Comparison of ENCODE assay signal across 26 mouse cellular contexts in the genomic region with DNA sequence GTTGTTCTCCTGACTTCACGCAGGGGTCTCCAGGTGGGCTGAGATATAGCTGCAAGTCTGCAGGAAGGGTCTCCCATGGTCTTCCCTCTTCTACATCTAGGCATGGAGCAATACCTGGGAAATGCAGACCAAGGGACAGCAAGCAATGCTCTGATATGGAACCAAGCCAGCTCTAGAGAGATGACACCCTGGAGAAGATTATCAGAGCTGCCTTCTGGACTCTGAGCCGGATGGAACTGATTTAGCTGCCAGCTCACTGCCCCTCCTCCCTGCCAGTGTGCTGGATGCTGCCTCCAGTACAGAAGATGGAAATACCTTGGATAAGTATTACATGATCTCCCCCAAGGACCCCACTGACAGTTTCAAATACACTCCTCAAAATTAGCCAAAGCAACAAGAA. TPM values are rescaled to one million over a fixed set of nuclear protein-coding genes. Genes with fewer than 3 reads are reported as not detected.
DNase-seq lines count a peak whose midpoint lies in the region; ATAC-seq and TF ChIP-seq lines count a peak whose summit lies in the region.
"Had no signal": no experiment of that assay in that cellular context is flagged by ENCODE, and none has a peak within 500 bp of the region (broad histone marks: within the 10 kb centered on the region; RNA-seq: fewer than 3 reads in every experiment).

No protein-coding gene starts in this region.

- no peak overlapping the region for H3K9ac ChIP-seq in hindbrain, postnatal 0 days (replicated peaks; ENCODE audit: low read length)
- no peak overlapping the region for H3K9ac ChIP-seq in hindbrain, embryonic 16.5 days (ENCODE audit: low read depth, low read length)
- H3K9ac ChIP-seq: embryonic facial prominence, embryonic 13.5 days; forebrain, embryonic 12.5 days; heart, embryonic 15.5 days; hindbrain, embryonic 13.5 days had no signal

- H3K27me3 ChIP-seq in hindbrain, postnatal 0 days (ENCODE audit: insufficient read depth, low read length), result no peaks in the 10 kb centered on the region
- no peaks in the 10 kb centered on the region; the same call in 1 of the 2 replicates for H3K27me3 ChIP-seq in hindbrain, embryonic 16.5 days (replicated peaks; ENCODE audit: control insufficient read depth, insufficient read depth, low read length)
- H3K27me3 ChIP-seq: forebrain, embryonic 12.5 days; heart, embryonic 15.5 days had no signal

- ATAC-seq in cerebellum, adult (ENCODE audit: insufficient number of reproducible peaks, low FRiP score, low TSS enrichment), result no peak
- ATAC-seq in hindbrain, postnatal 0 days, result no peak
- ATAC-seq in hindbrain, embryonic 16.5 days, result no peak
- ATAC-seq: CD4-positive, CD25-positive, alpha-beta regulatory T cell, adult 4 months; forebrain, embryonic 16.5 days; intestine, embryonic 16.5 days had no signal

- no peaks in the 10 kb centered on the region for H3K9me3 ChIP-seq in hindbrain, postnatal 0 days (ENCODE audit: low read length)
- no peaks in the 10 kb centered on the region for H3K9me3 ChIP-seq in hindbrain, embryonic 16.5 days (ENCODE audit: control insufficient read depth, low read length)
- H3K9me3 ChIP-seq: embryonic facial prominence, embryonic 13.5 days; forebrain, embryonic 12.5 days; G1E; heart, embryonic 15.5 days; hindbrain, embryonic 13.5 days had no signal

- no peak overlapping the region for H3K4me3 ChIP-seq in hindbrain, postnatal 0 days (ENCODE audit: low read length)
- H3K4me3 ChIP-seq in hindbrain, embryonic 16.5 days (ENCODE audit: low read length), result no peak overlapping the region
- H3K4me3 ChIP-seq: embryonic facial prominence, embryonic 13.5 days; forebrain, embryonic 12.5 days; heart, adult 2 months; heart, embryonic 15.5 days; hindbrain, embryonic 13.5 days had no signal

- DNase-seq in cerebellum, adult 11-12 months, result peak; percentile 13
- DNase-seq in hindbrain, postnatal 0 days (ENCODE audit: low spot score), result peak; percentile 44
- peak; percentile 37 for DNase-seq in retina, adult 2 months (ENCODE audit: low read depth, low spot score)
- no peak for DNase-seq in retina, postnatal 1 day
- no peak for DNase-seq in left cerebral cortex, adult 11 months (ENCODE audit: low spot score)
- DNase-seq: adrenal gland, adult 8-10 months; adrenal gland, postnatal 36 days; B cell, adult 2 months; gastrocnemius, postnatal 14 days; heart, adult 2 months; heart, postnatal 14 days had no signal

- no peak for TF ChIP-seq CTCF in hindbrain, postnatal 0 days (IDR thresholded peaks at IDR 0.05; ENCODE audit: low read depth)

- no peak overlapping the region for H3K27ac ChIP-seq in hindbrain, postnatal 0 days
- no peak overlapping the region for H3K27ac ChIP-seq in hindbrain, embryonic 16.5 days (ENCODE audit: low read depth, low read length)
- H3K27ac ChIP-seq: embryonic facial prominence, embryonic 13.5 days; forebrain, embryonic 12.5 days; heart, adult 2 months; heart, embryonic 15.5 days; hindbrain, embryonic 13.5 days had no signal

- H3K4me1 ChIP-seq in hindbrain, postnatal 0 days (ENCODE audit: insufficient read depth, low read length), result no peaks in the 10 kb centered on the region
- H3K4me1 ChIP-seq in hindbrain, embryonic 16.5 days (ENCODE audit: control insufficient read depth, insufficient read depth, low read depth, low read length), result peaks cover 7% of the 10 kb centered on the region; the same call in 1 of the 2 replicates
- H3K4me1 ChIP-seq: heart, embryonic 15.5 days had no signal

- WGBS in hindbrain, postnatal 0 days, result 66% methylated on average over 2 of the region's 2 CpGs
- WGBS in hindbrain, embryonic 16.5 days, result 89% methylated on average over 2 of the region's 2 CpGs

- H3K36me3 ChIP-seq in hindbrain, postnatal 0 days (ENCODE audit: insufficient read depth, low read length), result no peaks in the 10 kb centered on the region
- no peaks in the 10 kb centered on the region for H3K36me3 ChIP-seq in hindbrain, embryonic 16.5 days (ENCODE audit: control insufficient read depth, insufficient read depth, low read length)
- H3K36me3 ChIP-seq: embryonic facial prominence, embryonic 13.5 days; forebrain, embryonic 12.5 days; G1E; heart, embryonic 15.5 days; hindbrain, embryonic 13.5 days had no signal

- H3K4me2 ChIP-seq in hindbrain, postnatal 0 days (ENCODE audit: low read depth, low read length), result no peak overlapping the region
- no peak overlapping the region for H3K4me2 ChIP-seq in hindbrain, embryonic 16.5 days (ENCODE audit: low read length)
- H3K4me2 ChIP-seq: embryonic facial prominence, embryonic 13.5 days; forebrain, embryonic 12.5 days; heart, embryonic 11.5 days; heart, embryonic 15.5 days; hindbrain, embryonic 13.5 days had no signal

RNA-seq across cellular contexts. Expression of gene Psapl1, which starts 50.6 kb away (rescaled TPM):
- not detected in 2 replicates for total RNA-seq in hindbrain, postnatal 0 days (2014; rRNA removed)
- not detected in 2 replicates for polyA plus RNA-seq in hindbrain, postnatal 0 days (2015; fragmentation: Nextera tagmentation; extraction: Ambion mirVana)
- 0.07 and 0.10 TPM in 2 replicates for polyA plus RNA-seq in hindbrain, embryonic 16.5 days (2015; fragmentation: Nextera tagmentation; extraction: Ambion mirVana)
- total RNA-seq: adrenal gland, postnatal 36 days; gastrocnemius, postnatal 14 days; heart, adult 2 months; heart, postnatal 14 days; hematopoietic stem cell, adult 5-6 weeks had no signal
- polyA plus RNA-seq: brain, embryonic 14.5 days; CD4-positive, CD25-positive, alpha-beta regulatory T cell, adult 4 months; cerebellum, adult 2 months; frontal cortex, adult 2 months; G1E; hindbrain, embryonic 13.5 days had no signal

Comparison
In these comparisons a context has a peak if more than half of its experiments do, and no peak if none do; other contexts are left out.
1. DNase-seq: peak in cerebellum, adult 11-12 months (single experiment), hindbrain, postnatal 0 days (single experiment) and retina, adult 2 months (single experiment); none in retina, postnatal 1 day (single experiment) and left cerebral cortex, adult 11 months (single experiment).